Mouse (Mus musculus): ENCODE results near the gene Olfr304.

- no peak for TF ChIP-seq GATA1 (IDR thresholded peaks at IDR 0.05; ENCODE audit: borderline replicate concordance, low read length)
- TF ChIP-seq FLI1 (IDR thresholded peaks at IDR 0.05; ENCODE audit: low read length) = no peak
Observed at GRCm38 (mm10) chr7:86342881-86343565, 43.4 kb downstream of the Olfr304 start.
